ENCODE assay signal across 19 mouse cellular contexts in the genomic region with DNA sequence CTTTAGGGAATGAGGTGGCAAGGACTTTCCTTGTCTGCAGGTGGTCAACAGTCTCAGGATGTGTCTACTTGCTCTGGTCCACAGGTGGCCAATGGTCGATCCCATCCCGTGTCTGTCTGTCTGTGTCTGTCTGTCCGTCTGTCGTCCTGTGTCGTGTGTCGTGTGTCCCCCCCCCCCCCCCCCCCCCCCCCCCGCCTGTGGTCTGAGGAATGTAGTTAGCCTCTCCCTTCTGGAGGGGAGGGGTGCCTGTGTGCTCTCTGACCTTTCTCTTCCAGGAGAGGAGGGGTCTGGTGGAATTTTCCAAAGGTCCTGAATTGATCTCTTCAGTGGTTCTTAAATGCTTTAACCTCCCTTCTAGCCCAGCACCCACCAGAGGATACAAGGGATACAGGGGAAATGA. TPM values are rescaled to one million over a fixed set of nuclear protein-coding genes. Genes with fewer than 3 reads are reported as not detected.
DNase-seq lines count a peak whose midpoint lies in the region; ATAC-seq and TF ChIP-seq lines count a peak whose summit lies in the region.
"Had no signal": no experiment of that assay in that cellular context is flagged by ENCODE, and none has a peak within 500 bp of the region (broad histone marks: within the 10 kb centered on the region; RNA-seq: fewer than 3 reads in every experiment).

No protein-coding gene starts in this region.

- no peak for TF ChIP-seq CTCF in G1E (IDR thresholded peaks at IDR 0.05; ENCODE audit: low read depth, low read length)
- TF ChIP-seq CTCF in embryonic fibroblast, embryonic 13.5 days (IDR thresholded peaks at IDR 0.05; ENCODE audit: borderline replicate concordance, insufficient read depth, low read length) = no peak
- no peak for TF ChIP-seq CTCF in liver, postnatal 0 days (IDR thresholded peaks at IDR 0.05; ENCODE audit: low read depth)

- ATAC-seq in megakaryocyte, adult 5-6 weeks (ENCODE audit: poor library complexity, severe bottlenecking) = no peak
- no peak for ATAC-seq in G1E (ENCODE audit: extremely low read depth, insufficient number of reproducible peaks, low FRiP score, poor library complexity, severe bottlenecking)
- no peak for ATAC-seq in liver, postnatal 0 days
- ATAC-seq: forebrain, embryonic 16.5 days; midbrain, embryonic 13.5 days had no signal

- H3K36me3 ChIP-seq in megakaryocyte, embryonic 14.5 days (replicated peaks; ENCODE audit: low read length) = peaks cover 19% of the 10 kb centered on the region
- H3K36me3 ChIP-seq in G1E (replicated peaks) = no peaks in the 10 kb centered on the region
- H3K36me3 ChIP-seq in liver, postnatal 0 days (replicated peaks; ENCODE audit: insufficient read depth, low read length) = no peaks in the 10 kb centered on the region
- H3K36me3 ChIP-seq: hindbrain, embryonic 12.5 days; limb, embryonic 13.5 days; lung, embryonic 15.5 days; midbrain, embryonic 13.5 days had no signal

- no peak overlapping the region for H3K4me2 ChIP-seq in liver, postnatal 0 days (ENCODE audit: low read depth, low read length)
- H3K4me2 ChIP-seq: hindbrain, embryonic 12.5 days; limb, embryonic 13.5 days; lung, embryonic 15.5 days; midbrain, embryonic 13.5 days had no signal

- peak overlapping the region; percentile 85 for H3K4me3 ChIP-seq in megakaryocyte, embryonic 14.5 days (replicated peaks)
- H3K4me3 ChIP-seq in G1E (ENCODE audit: low read depth, low read length) = peak overlapping the region; percentile 23; the same call in 1 of the 2 replicates
- no peak overlapping the region for H3K4me3 ChIP-seq in embryonic fibroblast, embryonic 13.5 days (ENCODE audit: insufficient read depth, low read length)
- no peak overlapping the region for H3K4me3 ChIP-seq in liver, postnatal 0 days (ENCODE audit: low read depth, low read length)
- H3K4me3 ChIP-seq: hindbrain, embryonic 12.5 days; limb, embryonic 13.5 days; lung, embryonic 15.5 days; midbrain, embryonic 13.5 days had no signal

- no peak overlapping the region for H3K9ac ChIP-seq in liver, postnatal 0 days (replicated peaks)
- H3K9ac ChIP-seq: hindbrain, embryonic 12.5 days; limb, embryonic 13.5 days; lung, embryonic 15.5 days; midbrain, embryonic 13.5 days had no signal

- TF ChIP-seq POLR2A in embryonic fibroblast, embryonic 13.5 days (IDR thresholded peaks at IDR 0.05; ENCODE audit: low read depth, low read length) = no peak

- H3K4me1 ChIP-seq in megakaryocyte, embryonic 14.5 days = peaks cover 62% of the 10 kb centered on the region
- H3K4me1 ChIP-seq in G1E (ENCODE audit: insufficient read depth, low read depth, low read length) = peaks cover 34% of the 10 kb centered on the region
- no peaks in the 10 kb centered on the region for H3K4me1 ChIP-seq in embryonic fibroblast, embryonic 13.5 days (ENCODE audit: control insufficient read depth, insufficient read depth, low read length)
- H3K4me1 ChIP-seq in liver, postnatal 0 days (ENCODE audit: insufficient read depth) = peaks cover 9% of the 10 kb centered on the region
- H3K4me1 ChIP-seq: hindbrain, embryonic 12.5 days; limb, embryonic 13.5 days; lung, embryonic 15.5 days; midbrain, embryonic 13.5 days had no signal

- no peak for TF ChIP-seq EP300 in liver, postnatal 0 days (IDR thresholded peaks at IDR 0.05; ENCODE audit: low read depth)

- 89% methylated on average over 2 of the region's 7 CpGs for WGBS in liver, postnatal 0 days (ENCODE audit: insufficient replicate concordance)

- peak overlapping the region; percentile 75 for H3K27ac ChIP-seq in embryonic fibroblast, embryonic 13.5 days (ENCODE audit: insufficient read depth, low read length)
- peak overlapping the region; percentile 71 for H3K27ac ChIP-seq in liver, postnatal 0 days (ENCODE audit: low read depth)
- H3K27ac ChIP-seq: hindbrain, embryonic 12.5 days; limb, embryonic 13.5 days; lung, embryonic 15.5 days; midbrain, embryonic 13.5 days had no signal

- DNase-seq in G1E (ENCODE audit: low spot score) = no peak
- no peak for DNase-seq in liver, postnatal 0 days
- no peak for DNase-seq in gastrocnemius, adult 18-20 months (ENCODE audit: low spot score)
- DNase-seq in cerebellum, adult 8-10 months = no peak
- DNase-seq in retina, embryonic 14.5 days (ENCODE audit: low spot score) = no peak
- DNase-seq: B cell, adult 2 months; cerebellum, adult 9-10 months; layer of hippocampus, adult 9-11 months; right cerebral cortex, postnatal 14 days had no signal

- peaks cover 18% of the 10 kb centered on the region for H3K9me3 ChIP-seq in megakaryocyte, embryonic 14.5 days
- H3K9me3 ChIP-seq in G1E (replicated peaks) = peaks cover 13% of the 10 kb centered on the region
- no peaks in the 10 kb centered on the region; the same call in 1 of the 2 replicates for H3K9me3 ChIP-seq in liver, postnatal 0 days (ENCODE audit: low read length)
- H3K9me3 ChIP-seq: hindbrain, embryonic 12.5 days; limb, embryonic 13.5 days; lung, embryonic 15.5 days; midbrain, embryonic 13.5 days had no signal

- H3K27me3 ChIP-seq in megakaryocyte, embryonic 14.5 days (replicated peaks) = no peaks in the 10 kb centered on the region
- H3K27me3 ChIP-seq in G1E (ENCODE audit: insufficient read depth, low read length) = no peaks in the 10 kb centered on the region
- H3K27me3 ChIP-seq in liver, postnatal 0 days (ENCODE audit: insufficient read depth, low read length) = no peaks in the 10 kb centered on the region
- H3K27me3 ChIP-seq: CH12.LX; hindbrain, embryonic 12.5 days; limb, embryonic 13.5 days; lung, embryonic 15.5 days; midbrain, embryonic 13.5 days; Patski had no signal

RNA-seq across cellular contexts. Expression of a gene that starts 27.8 kb away (rescaled TPM):
- 0.19 TPM in 1 of 2 replicates, not detected in the other for polyA plus RNA-seq in megakaryocyte, embryonic 14.5 days (2012; ENCODE audit: insufficient read depth, low replicate concordance)
- 8.6 and 11.2 TPM in 2 replicates for total RNA-seq in megakaryocyte, adult 5-6 weeks (2015)
- total RNA-seq in megakaryocyte, adult 5-6 weeks (2017) = 13.3 and 19.6 TPM in 2 replicates
- total RNA-seq in G1E (2014; fragmentation: Nextera tagmentation) (26.5 and 44.5 TPM in 2 replicates), G1E (2017) (14.0 and 16.0 TPM in 2 replicates)
- polyA plus RNA-seq in G1E (2012) = 1.9 and 2.9 TPM in 2 replicates
- polyA plus RNA-seq in embryonic fibroblast, embryonic 13.5 days (2011; ENCODE audit: insufficient read length, low read depth, missing spikeins) = 8.0 and 8.4 TPM in 2 replicates
- polyA plus RNA-seq in liver, postnatal 0 days (2015; fragmentation: Nextera tagmentation; extraction: Ambion mirVana) = 7.9 and 9.0 TPM in 2 replicates
- 10 to 100 TPM; 13.2 to 13.8 TPM for total RNA-seq in gastrocnemius, adult 18-20 months (2021)

Comparison
In these comparisons a context has a peak if more than half of its experiments do, and no peak if none do; other contexts are left out.
1. H3K4me3 ChIP-seq: peak in megakaryocyte, embryonic 14.5 days (single experiment) and G1E (single experiment); none in embryonic fibroblast, embryonic 13.5 days (single experiment) and liver, postnatal 0 days (single experiment).